Mouse (Mus musculus): ENCODE results near the gene Csrp2. TPM values are rescaled to one million over a fixed set of nuclear protein-coding genes. Genes with fewer than 3 reads are reported as not detected.

The Csrp2 gene
- polyA plus RNA-seq, 1 experiment from 2014 or later = 196 TPM

DNA sequence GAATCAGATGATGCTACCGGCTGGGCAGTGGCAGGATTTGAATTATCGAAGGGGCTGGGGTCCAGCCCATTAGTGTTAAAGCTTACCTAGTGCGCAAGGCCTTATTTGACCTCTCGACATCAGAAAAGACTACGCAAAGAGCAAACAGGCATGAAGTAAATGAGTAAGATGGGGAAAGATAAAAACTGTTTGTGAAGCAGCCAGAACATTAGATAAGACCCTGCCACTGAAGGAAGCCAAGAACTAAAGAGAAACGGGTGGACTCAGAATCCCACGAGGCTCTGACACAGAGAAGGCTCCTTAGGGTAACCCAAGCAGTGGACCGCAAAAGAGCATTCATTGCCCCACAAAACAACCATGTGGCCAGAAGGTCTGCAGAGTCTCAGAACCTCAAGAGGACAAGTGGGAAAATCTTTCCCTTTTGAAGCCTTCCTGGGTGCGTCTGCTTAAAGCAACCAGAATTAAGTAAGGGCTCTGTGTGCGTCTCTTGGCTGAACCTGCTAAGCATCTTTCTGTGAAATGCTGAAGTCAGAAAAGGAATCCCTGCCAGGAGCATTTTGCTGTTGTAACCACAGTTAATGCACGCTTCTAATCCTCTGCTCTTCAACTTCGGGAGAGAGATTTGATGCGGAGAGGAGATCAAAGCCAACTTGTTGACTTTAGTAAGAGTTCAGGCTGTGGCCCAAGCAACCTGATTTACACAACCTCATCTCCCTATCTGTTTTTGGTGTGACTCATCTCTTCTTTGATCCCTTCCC is 19.7 kb upstream of the Csrp2 start:
- H3K27me3 ChIP-seq (replicated peaks; ENCODE audit: control insufficient read depth, insufficient read depth, low read length) = no peaks in the 10 kb centered on the region
- H3K9ac ChIP-seq (replicated peaks; ENCODE audit: low read depth, low read length) = no peak overlapping the region
- H3K4me3 ChIP-seq (replicated peaks; ENCODE audit: low read length) = no peak overlapping the region
- H3K36me3 ChIP-seq (ENCODE audit: control insufficient read depth, insufficient read depth) = no peaks in the 10 kb centered on the region
- no peaks in the 10 kb centered on the region for H3K4me1 ChIP-seq (replicated peaks; ENCODE audit: control insufficient read depth, insufficient read depth, low read length)
- no peak for ATAC-seq
- 69% methylated on average over 13 of the region's 13 CpGs for WGBS
- H3K9me3 ChIP-seq (ENCODE audit: control insufficient read depth, low read length) = no peaks in the 10 kb centered on the region
- no peak overlapping the region for H3K4me2 ChIP-seq (ENCODE audit: low read length)
- H3K27ac ChIP-seq (ENCODE audit: low read length) = no peak overlapping the region

DNA sequence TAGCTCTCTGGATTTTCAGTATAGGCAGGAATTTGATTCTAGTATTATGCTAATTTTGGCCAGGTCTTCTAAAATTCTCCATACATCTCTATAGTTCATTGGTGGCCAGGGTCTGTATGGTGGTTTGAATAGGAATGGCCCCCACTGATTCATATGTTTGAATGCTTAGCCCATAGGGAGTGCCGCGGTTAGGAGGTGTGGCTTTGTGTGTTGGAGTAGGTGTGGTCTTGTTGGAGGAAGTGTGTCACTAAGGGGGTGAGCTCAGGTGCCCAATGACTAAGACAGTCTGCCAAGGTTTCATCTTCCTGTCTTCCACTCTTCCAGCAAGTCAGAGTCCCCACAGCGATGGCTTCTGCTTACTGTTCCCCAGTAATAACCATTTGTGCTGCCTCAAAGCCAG is 15.7 kb upstream of the Csrp2 start:
- Histone ChIP-seq H3K36me3 (ENCODE audit: control insufficient read depth, insufficient read depth) (no peaks in the 10 kb centered on the region), H3K4me1 (replicated peaks; ENCODE audit: control insufficient read depth, insufficient read depth, low read length) (no peaks in the 10 kb centered on the region), H3K4me2 (ENCODE audit: low read length) (no peak overlapping the region), H3K27me3 (replicated peaks; ENCODE audit: control insufficient read depth, insufficient read depth, low read length) (no peaks in the 10 kb centered on the region), H3K27ac (ENCODE audit: low read length) (no peak overlapping the region), H3K9me3 (ENCODE audit: control insufficient read depth, low read length) (no peaks in the 10 kb centered on the region), H3K4me3 (replicated peaks; ENCODE audit: low read length) (no peak overlapping the region), H3K9ac (replicated peaks; ENCODE audit: low read depth, low read length) (no peak overlapping the region)
- 96% methylated on average over 3 of the region's 3 CpGs for WGBS
- no peak for ATAC-seq

DNA sequence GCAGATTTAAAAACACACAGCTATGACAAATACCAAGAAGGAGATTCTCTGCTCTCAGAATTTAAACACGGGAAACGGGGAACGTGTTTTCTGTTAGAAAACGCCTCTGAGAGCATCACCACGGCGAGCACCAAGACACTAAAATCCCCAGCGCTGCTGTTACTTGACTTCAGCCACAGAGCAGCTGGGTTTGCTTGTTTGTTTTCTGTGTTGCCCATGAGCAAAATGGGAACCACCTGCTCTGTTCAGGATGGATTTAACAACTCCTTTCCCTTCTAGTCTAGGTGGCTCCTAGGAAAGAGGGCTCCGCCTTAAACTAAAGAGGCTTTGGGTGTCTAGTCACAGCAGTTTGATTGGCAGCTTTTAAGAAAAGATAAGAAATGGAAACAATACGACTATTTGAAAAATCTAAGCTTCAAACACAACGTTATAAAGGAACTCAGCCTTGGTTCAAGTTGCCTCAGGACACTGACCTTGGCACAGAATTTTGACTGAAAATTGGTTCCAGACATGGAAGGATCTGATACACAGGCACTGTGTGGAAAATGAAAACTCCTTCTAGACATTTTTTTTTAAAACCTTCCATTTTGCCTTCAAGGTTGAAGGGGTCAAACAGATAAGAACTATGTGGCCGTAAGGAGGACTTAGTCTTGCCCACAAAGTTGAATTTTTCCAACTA is 2.8 kb upstream of the Csrp2 start:
- Histone ChIP-seq H3K9me3 (ENCODE audit: control insufficient read depth, low read length) (no peaks in the 10 kb centered on the region), H3K4me3 (replicated peaks; ENCODE audit: low read length) (no peak overlapping the region), H3K4me2 (ENCODE audit: low read length) (no peak overlapping the region), H3K27me3 (replicated peaks; ENCODE audit: control insufficient read depth, insufficient read depth, low read length) (no peaks in the 10 kb centered on the region), H3K9ac (replicated peaks; ENCODE audit: low read depth, low read length) (no peak overlapping the region), H3K27ac (ENCODE audit: low read length) (no peak overlapping the region), H3K4me1 (replicated peaks; ENCODE audit: control insufficient read depth, insufficient read depth, low read length) (peaks cover 19% of the 10 kb centered on the region), H3K36me3 (ENCODE audit: control insufficient read depth, insufficient read depth) (no peaks in the 10 kb centered on the region)
- no peak for ATAC-seq
- WGBS = 86% methylated on average over 11 of the region's 11 CpGs

DNA sequence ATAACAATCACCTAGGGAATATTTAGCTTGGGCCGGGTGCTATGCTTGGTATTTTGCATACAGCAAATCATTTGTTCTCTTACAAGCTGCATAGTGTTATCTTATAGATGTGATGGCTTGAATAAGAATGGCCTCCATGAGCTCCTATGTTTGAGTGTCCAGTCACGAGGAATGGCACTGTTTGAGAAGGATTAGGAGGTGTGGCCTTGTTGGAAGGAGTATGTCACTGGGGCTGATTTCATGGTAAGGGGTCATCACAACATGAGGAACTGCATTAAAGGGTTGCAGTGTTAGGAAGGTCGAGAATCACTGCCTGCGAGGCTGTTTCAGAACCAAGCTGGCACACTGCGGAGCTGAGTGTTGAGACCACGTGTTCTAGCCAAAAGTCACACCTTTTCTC is 2.1 kb upstream of the Csrp2 start:
- no peak overlapping the region for H3K4me3 ChIP-seq (replicated peaks; ENCODE audit: low read length)
- 92% methylated on average over 6 of the region's 6 CpGs for WGBS
- no peak for ATAC-seq
- no peak overlapping the region for H3K9ac ChIP-seq (replicated peaks; ENCODE audit: low read depth, low read length)
- H3K9me3 ChIP-seq (ENCODE audit: control insufficient read depth, low read length) = no peaks in the 10 kb centered on the region
- no peaks in the 10 kb centered on the region for H3K36me3 ChIP-seq (ENCODE audit: control insufficient read depth, insufficient read depth)
- H3K4me1 ChIP-seq (replicated peaks; ENCODE audit: control insufficient read depth, insufficient read depth, low read length) = peaks cover 24% of the 10 kb centered on the region
- H3K27me3 ChIP-seq (replicated peaks; ENCODE audit: control insufficient read depth, insufficient read depth, low read length) = no peaks in the 10 kb centered on the region
- H3K27ac ChIP-seq (ENCODE audit: low read length) = no peak overlapping the region
- no peak overlapping the region for H3K4me2 ChIP-seq (ENCODE audit: low read length)

DNA sequence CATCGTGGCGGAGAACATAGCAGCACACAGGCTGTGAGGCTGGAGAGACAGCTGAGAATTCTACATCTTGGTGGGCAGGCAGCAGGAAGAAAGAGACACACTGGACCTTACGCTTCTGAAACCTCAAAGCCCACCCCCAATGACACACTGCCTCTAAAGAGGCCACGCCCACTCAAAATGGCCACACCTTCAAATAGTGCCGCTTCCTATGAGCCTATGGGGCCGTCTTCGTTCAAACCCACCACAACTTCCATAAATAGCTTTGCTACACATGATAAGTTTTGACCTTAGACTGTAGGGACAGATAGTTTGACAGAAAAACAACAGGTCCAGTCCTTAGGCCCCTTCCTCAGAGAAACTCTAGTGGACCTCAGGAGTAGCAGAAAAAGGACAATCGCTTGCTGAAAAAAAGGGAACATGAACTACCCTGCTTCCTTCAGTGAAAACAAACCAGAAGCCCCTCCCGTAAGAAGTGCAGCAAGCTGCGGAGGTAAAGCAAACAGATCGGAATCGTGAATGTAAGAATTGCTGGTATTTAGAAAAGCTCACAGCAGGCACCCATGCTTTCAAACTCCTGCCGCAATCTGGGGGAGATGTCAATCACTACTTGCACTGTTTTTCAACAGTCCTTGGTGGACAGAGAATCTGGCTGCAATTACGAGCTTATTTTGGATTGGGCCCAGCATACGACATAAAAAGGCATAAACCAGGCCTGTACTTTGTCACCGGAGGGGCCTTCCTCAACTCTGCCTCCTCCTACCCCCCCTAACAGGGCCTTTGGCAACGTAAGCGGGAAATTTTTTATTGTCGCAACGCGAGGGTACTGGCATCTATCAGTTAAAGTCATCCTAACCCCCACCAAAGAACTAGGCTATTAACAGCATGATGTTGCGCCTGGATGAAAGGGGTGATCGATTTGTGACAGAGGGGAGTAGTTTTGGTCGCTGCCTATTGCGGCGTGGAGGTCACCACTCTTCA is 886 bp upstream of the Csrp2 start:
- peak overlapping the region; percentile 91 for H3K27ac ChIP-seq (ENCODE audit: low read length)

DNA sequence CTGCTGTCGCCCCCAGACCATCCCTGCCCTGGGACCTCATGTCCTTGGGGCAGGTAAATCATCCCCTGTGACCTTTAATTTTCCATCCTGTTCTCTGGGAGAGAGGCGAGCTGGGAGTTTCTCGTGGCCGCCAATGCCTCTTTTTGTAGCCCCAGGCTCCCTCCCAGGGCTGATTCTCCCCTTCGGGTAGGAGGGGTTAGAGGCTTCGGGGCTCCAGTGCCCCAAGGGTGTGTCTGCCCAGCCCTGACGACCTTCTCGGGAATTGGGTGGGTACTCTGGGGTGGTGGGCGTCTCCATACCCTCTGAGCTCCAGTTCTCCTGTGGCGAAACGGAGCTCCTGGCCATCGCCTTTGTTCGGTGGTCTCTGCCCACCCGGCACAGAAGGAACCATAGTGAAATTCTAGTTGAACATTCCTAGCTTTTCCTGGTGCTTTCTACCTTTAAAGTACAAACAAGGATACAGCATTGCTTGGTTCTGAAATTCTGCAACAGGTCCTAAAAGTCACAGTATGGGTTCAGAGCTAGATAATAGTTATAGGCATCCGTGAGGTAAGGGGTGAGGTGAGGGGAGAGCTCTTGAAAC is 870 bp downstream of the Csrp2 start:
- Histone ChIP-seq H3K27ac (ENCODE audit: low read length) (peak overlapping the region; percentile 91), H3K27me3 (replicated peaks; ENCODE audit: control insufficient read depth, insufficient read depth, low read length) (no peaks in the 10 kb centered on the region), H3K4me1 (replicated peaks; ENCODE audit: control insufficient read depth, insufficient read depth, low read length) (peaks cover 30% of the 10 kb centered on the region), H3K9me3 (ENCODE audit: control insufficient read depth, low read length) (no peaks in the 10 kb centered on the region), H3K4me3 (replicated peaks; ENCODE audit: low read length) (peak overlapping the region; percentile 81), H3K36me3 (ENCODE audit: control insufficient read depth, insufficient read depth) (no peaks in the 10 kb centered on the region), H3K9ac (replicated peaks; ENCODE audit: low read depth, low read length) (peak overlapping the region; percentile 89), H3K4me2 (ENCODE audit: low read length) (peak overlapping the region; percentile 93)
- ATAC-seq = peak; percentile 41
- 1% methylated on average over 15 of the region's 15 CpGs for WGBS

More for the DNA sequence above, 886 bp upstream of the Csrp2 start:
- 17% methylated on average over 26 of the region's 26 CpGs for WGBS
- no peaks in the 10 kb centered on the region for H3K9me3 ChIP-seq (ENCODE audit: control insufficient read depth, low read length)
- H3K27me3 ChIP-seq (replicated peaks; ENCODE audit: control insufficient read depth, insufficient read depth, low read length) = no peaks in the 10 kb centered on the region
- ATAC-seq = peak; percentile 26
- H3K9ac ChIP-seq (replicated peaks; ENCODE audit: low read depth, low read length) = peak overlapping the region; percentile 89
- H3K4me3 ChIP-seq (replicated peaks; ENCODE audit: low read length) = peak overlapping the region; percentile 81
- H3K4me2 ChIP-seq (ENCODE audit: low read length) = peak overlapping the region; percentile 93
- H3K4me1 ChIP-seq (replicated peaks; ENCODE audit: control insufficient read depth, insufficient read depth, low read length) = peaks cover 30% of the 10 kb centered on the region
- no peaks in the 10 kb centered on the region for H3K36me3 ChIP-seq (ENCODE audit: control insufficient read depth, insufficient read depth)

DNA sequence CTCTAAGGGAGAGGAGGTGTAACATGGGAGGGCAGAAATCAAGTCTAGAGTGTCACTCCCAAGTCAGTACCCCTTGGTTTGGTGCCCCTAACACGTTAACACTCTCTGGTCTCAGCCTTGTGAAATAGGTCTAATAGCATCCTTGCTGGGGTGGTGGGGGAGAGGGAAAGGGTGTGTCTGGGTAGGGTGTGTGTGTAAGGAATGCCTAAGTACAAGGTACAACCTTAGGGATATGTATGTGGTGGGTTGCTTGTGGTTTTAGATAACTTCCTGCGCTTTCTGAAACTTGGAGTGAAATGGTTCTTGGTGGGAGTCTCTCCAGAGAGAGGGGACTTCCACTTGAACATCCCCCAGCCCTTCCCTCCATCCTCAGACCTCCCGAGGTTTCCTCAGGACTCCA is 2.3 kb downstream of the Csrp2 start:
- H3K9me3 ChIP-seq (ENCODE audit: control insufficient read depth, low read length) = no peaks in the 10 kb centered on the region
- H3K4me2 ChIP-seq (ENCODE audit: low read length) = peak overlapping the region; percentile 93
- no peak for ATAC-seq
- H3K36me3 ChIP-seq (ENCODE audit: control insufficient read depth, insufficient read depth) = no peaks in the 10 kb centered on the region
- H3K27ac ChIP-seq (ENCODE audit: low read length) = no peak overlapping the region
- H3K9ac ChIP-seq (replicated peaks; ENCODE audit: low read depth, low read length) = no peak overlapping the region
- 72% methylated on average over 3 of the region's 3 CpGs for WGBS
- H3K4me1 ChIP-seq (replicated peaks; ENCODE audit: control insufficient read depth, insufficient read depth, low read length) = peaks cover 42% of the 10 kb centered on the region
- no peaks in the 10 kb centered on the region for H3K27me3 ChIP-seq (replicated peaks; ENCODE audit: control insufficient read depth, insufficient read depth, low read length)
- peak overlapping the region; percentile 81 for H3K4me3 ChIP-seq (replicated peaks; ENCODE audit: low read length)

DNA sequence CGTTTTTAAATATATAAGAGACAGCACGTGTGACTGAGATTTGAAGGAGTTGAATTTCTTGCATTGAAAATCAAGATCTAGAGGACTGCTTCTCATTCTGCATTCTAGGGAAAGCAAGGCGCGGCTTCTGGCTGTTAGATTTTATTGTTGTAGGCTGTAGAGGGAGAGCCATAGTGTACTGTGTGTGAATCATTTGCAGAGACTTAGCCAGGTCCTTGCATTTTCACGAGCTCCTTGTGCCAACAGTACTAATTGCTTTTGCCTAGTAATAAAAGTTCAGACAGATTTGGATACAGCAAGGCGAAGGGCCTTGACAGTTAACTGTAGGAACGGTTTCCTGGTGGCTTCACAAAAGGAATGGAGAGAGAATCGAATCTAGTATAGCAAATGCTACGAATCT is 3.0 kb downstream of the Csrp2 start:
- peaks cover 47% of the 10 kb centered on the region for H3K4me1 ChIP-seq (replicated peaks; ENCODE audit: control insufficient read depth, insufficient read depth, low read length)
- H3K4me3 ChIP-seq (replicated peaks; ENCODE audit: low read length) = peak overlapping the region; percentile 18
- peak overlapping the region; percentile 93 for H3K4me2 ChIP-seq (ENCODE audit: low read length)
- H3K27ac ChIP-seq (ENCODE audit: low read length) = 0 out of 2 replicates have a peak overlapping the region, but pooled peaks have one; percentile 13
- no peak for ATAC-seq
- 49% methylated on average over 9 of the region's 9 CpGs for WGBS
- H3K27me3 ChIP-seq (replicated peaks; ENCODE audit: control insufficient read depth, insufficient read depth, low read length) = no peaks in the 10 kb centered on the region
- no peaks in the 10 kb centered on the region for H3K9me3 ChIP-seq (ENCODE audit: control insufficient read depth, low read length)
- H3K36me3 ChIP-seq (ENCODE audit: control insufficient read depth, insufficient read depth) = no peaks in the 10 kb centered on the region
- H3K9ac ChIP-seq (replicated peaks; ENCODE audit: low read depth, low read length) = no peak overlapping the region
